ENCODE assay signal across 8 mouse cellular contexts in the genomic region with DNA sequence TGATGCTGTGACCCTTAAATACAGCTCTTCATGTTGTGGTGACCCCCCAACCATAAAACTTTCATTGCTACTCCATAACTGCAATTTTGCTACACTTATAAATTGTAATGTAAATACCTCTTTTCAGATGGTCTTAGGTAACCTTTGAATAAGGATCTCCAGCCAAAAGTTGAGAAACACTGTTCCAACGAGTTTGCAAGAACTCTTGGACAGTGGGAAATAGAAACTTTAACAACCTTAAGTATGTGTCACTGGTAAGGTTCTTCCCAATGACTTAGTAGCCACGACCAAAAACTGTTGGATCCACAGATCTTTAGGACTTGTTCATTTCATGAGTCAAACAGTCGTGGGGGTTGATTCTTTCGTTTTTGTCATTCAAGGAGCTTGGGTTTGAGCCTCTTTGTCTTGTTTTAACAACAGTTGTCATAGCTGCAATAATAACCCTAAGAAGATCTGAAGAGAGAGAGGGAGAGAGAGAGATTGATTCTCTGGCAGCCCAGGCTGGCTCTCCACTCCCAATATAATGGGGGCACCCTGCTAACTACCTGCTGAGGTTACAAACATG. TPM values are rescaled to one million over a fixed set of nuclear protein-coding genes. Genes with fewer than 3 reads are reported as not detected.
A peak's percentile ranks its signal among the peaks of the same experiment; 100 is the strongest.
DNase-seq lines count a peak whose midpoint lies in the region; ATAC-seq and TF ChIP-seq lines count a peak whose summit lies in the region.

No protein-coding gene starts in this region.

- WGBS in heart, embryonic 11.5 days (ENCODE audit: insufficient replicate concordance): 76% methylated on average over 4 of the region's 4 CpGs
- WGBS in forebrain, embryonic 14.5 days: 86% methylated on average over 4 of the region's 4 CpGs
- 64% methylated on average over 4 of the region's 4 CpGs for WGBS in liver, embryonic 14.5 days (ENCODE audit: insufficient replicate concordance)

- peak overlapping the region; percentile 88 for H3K4me2 ChIP-seq in heart, embryonic 11.5 days
- H3K4me2 ChIP-seq in forebrain, embryonic 14.5 days (ENCODE audit: low read length): peak overlapping the region; percentile 91
- H3K4me2 ChIP-seq in liver, embryonic 14.5 days (ENCODE audit: low read depth): peak overlapping the region; percentile 84

- H3K27me3 ChIP-seq in heart, embryonic 11.5 days (ENCODE audit: control insufficient read depth, insufficient read depth, low read length): no peaks in the 10 kb centered on the region
- no peaks in the 10 kb centered on the region for H3K27me3 ChIP-seq in E14TG2a.4 (ENCODE audit: insufficient read depth, low read length)
- no peaks in the 10 kb centered on the region for H3K27me3 ChIP-seq in forebrain, embryonic 14.5 days (replicated peaks; ENCODE audit: control insufficient read depth, insufficient read depth, low read length)
- H3K27me3 ChIP-seq in liver, embryonic 14.5 days (ENCODE audit: control insufficient read depth, insufficient read depth, low read length): no peaks in the 10 kb centered on the region

- TF ChIP-seq CTCF in E14TG2a.4 (conservative IDR thresholded peaks at IDR 0.05; ENCODE audit: low read length): no peak
- no peak for TF ChIP-seq CTCF in liver, embryonic 14.5 days (IDR thresholded peaks at IDR 0.05; ENCODE audit: low read depth)

- no peak overlapping the region for H3K27ac ChIP-seq in heart, embryonic 11.5 days (ENCODE audit: low read depth, low read length)
- H3K27ac ChIP-seq in forebrain, embryonic 14.5 days (ENCODE audit: low read depth, low read length): no peak overlapping the region
- peak overlapping the region; percentile 79 for H3K27ac ChIP-seq in liver, embryonic 14.5 days

- peaks cover 3% of the 10 kb centered on the region; the same call in 1 of the 2 replicates for H3K9me3 ChIP-seq in heart, embryonic 11.5 days (replicated peaks; ENCODE audit: control insufficient read depth, low read length)
- peaks cover 14% of the 10 kb centered on the region for H3K9me3 ChIP-seq in E14TG2a.4 (ENCODE audit: low read length)
- no peaks in the 10 kb centered on the region for H3K9me3 ChIP-seq in forebrain, embryonic 14.5 days (replicated peaks; ENCODE audit: control insufficient read depth, low read length)
- H3K9me3 ChIP-seq in liver, embryonic 14.5 days (ENCODE audit: control insufficient read depth, low read length): no peaks in the 10 kb centered on the region

- peak overlapping the region; percentile 58 for H3K4me3 ChIP-seq in heart, embryonic 11.5 days (ENCODE audit: low read depth, low read length)
- peak overlapping the region; percentile 88 for H3K4me3 ChIP-seq in E14TG2a.4 (replicated peaks; ENCODE audit: low read length)
- peak overlapping the region; percentile 59 for H3K4me3 ChIP-seq in forebrain, embryonic 14.5 days (ENCODE audit: low read depth, low read length)
- H3K4me3 ChIP-seq in liver, embryonic 14.5 days (ENCODE audit: insufficient read depth in 1 of 2, low read depth in 2 of 2, low read length in 2 of 2): peak overlapping the region; percentile 69 to 96

- no peaks in the 10 kb centered on the region for H3K36me3 ChIP-seq in heart, embryonic 11.5 days (ENCODE audit: control insufficient read depth, insufficient read depth, low read length)
- no peaks in the 10 kb centered on the region for H3K36me3 ChIP-seq in E14TG2a.4 (ENCODE audit: insufficient read depth, low read length)
- H3K36me3 ChIP-seq in forebrain, embryonic 14.5 days (ENCODE audit: control insufficient read depth, insufficient read depth, low read length): no peaks in the 10 kb centered on the region
- peaks cover 16% of the 10 kb centered on the region for H3K36me3 ChIP-seq in liver, embryonic 14.5 days (replicated peaks; ENCODE audit: control insufficient read depth, insufficient read depth, low read depth)

- TF ChIP-seq EP300 in liver, embryonic 14.5 days (IDR thresholded peaks at IDR 0.05; ENCODE audit: low read depth): no peak

- no peak for ATAC-seq in heart, embryonic 11.5 days (replicated peaks; ENCODE audit: insufficient number of reproducible peaks, low FRiP score, low TSS enrichment)
- ATAC-seq in forebrain, embryonic 14.5 days: no peak
- no peak for ATAC-seq in liver, embryonic 14.5 days (ENCODE audit: insufficient read depth)
- ATAC-seq in frontal cortex, adult (ENCODE audit: low TSS enrichment): no peak

- H3K4me1 ChIP-seq in heart, embryonic 11.5 days (ENCODE audit: control insufficient read depth, insufficient read depth, low read length): peaks cover 20% of the 10 kb centered on the region
- peaks cover 18% of the 10 kb centered on the region for H3K4me1 ChIP-seq in E14TG2a.4 (replicated peaks; ENCODE audit: low read depth, low read length)
- peaks cover 20% of the 10 kb centered on the region for H3K4me1 ChIP-seq in forebrain, embryonic 14.5 days (ENCODE audit: control insufficient read depth, insufficient read depth, low read length)
- H3K4me1 ChIP-seq in liver, embryonic 14.5 days (replicated peaks; ENCODE audit: control insufficient read depth in 2 of 2, insufficient read depth in 2 of 2, low read length in 1 of 2): peaks cover 36 to 45% of the 10 kb centered on the region in 2 experiments

- peak overlapping the region; percentile 71; the same call in 1 of the 2 replicates for H3K9ac ChIP-seq in heart, embryonic 11.5 days (ENCODE audit: low read depth, low read length)
- H3K9ac ChIP-seq in forebrain, embryonic 14.5 days (ENCODE audit: low read length): peak overlapping the region; percentile 71; the same call in 1 of the 2 replicates
- peak overlapping the region; percentile 77 for H3K9ac ChIP-seq in liver, embryonic 14.5 days (replicated peaks)

- no peak for DNase-seq in heart, adult 9 months (ENCODE audit: low spot score in 2 of 2)
- no peak for DNase-seq in forebrain, embryonic 14.5 days (ENCODE audit: low spot score)
- no peak for DNase-seq in liver, embryonic 14.5 days (ENCODE audit: low read depth in 3 of 3, low spot score in 3 of 3)
- no peak for DNase-seq in right cerebral cortex, postnatal 4 days
- DNase-seq in embryo, embryonic 10 days (ENCODE audit: low spot score): no peak

RNA-seq across cellular contexts. Expression of a gene that starts 21.1 kb away (rescaled TPM):
- polyA plus RNA-seq in heart, embryonic 11.5 days (2014; fragmentation: Nextera tagmentation; extraction: Ambion mirVana): 37.1 and 38.6 TPM in 2 replicates
- 40.4 and 45.6 TPM in 2 replicates for polyA plus RNA-seq in forebrain, embryonic 14.5 days (2014; fragmentation: Nextera tagmentation; extraction: Ambion mirVana)
- polyA plus RNA-seq in liver, embryonic 14.5 days (2012; rRNA removed): 9.3 and 11.6 TPM in 2 replicates
- 15.4 and 16.2 TPM in 2 replicates for polyA plus RNA-seq in liver, embryonic 14.5 days (2014; fragmentation: Nextera tagmentation; extraction: Ambion mirVana)

RNA-seq across cellular contexts. Expression of a gene that starts 58.0 kb away (rescaled TPM):
- 38.6 and 46.9 TPM in 2 replicates for polyA plus RNA-seq in heart, embryonic 11.5 days (2014; fragmentation: Nextera tagmentation; extraction: Ambion mirVana)
- polyA plus RNA-seq in forebrain, embryonic 14.5 days (2014; fragmentation: Nextera tagmentation; extraction: Ambion mirVana): 7.7 and 10.5 TPM in 2 replicates
- polyA plus RNA-seq in liver, embryonic 14.5 days (2012; rRNA removed): 12.4 and 12.7 TPM in 2 replicates
- polyA plus RNA-seq in liver, embryonic 14.5 days (2014; fragmentation: Nextera tagmentation; extraction: Ambion mirVana): 24.9 and 28.7 TPM in 2 replicates
